Mouse (Mus musculus) stomach, postnatal 0 days (tissue): ENCODE measurements around the gene Rbms3.

ENCODE experiments used
- CTCF ChIP-seq: IDR thresholded peaks from 2 replicates; pipeline ENCODE4 v1.5.1; 2016; ENCODE audit warnings: antibody characterized with exemption, low read depth, mild to moderate bottlenecking, moderate library complexity
- EP300 ChIP-seq: optimal IDR thresholded peaks from 2 replicates; pipeline ENCODE3; 2016; ENCODE audit warnings: antibody characterized with exemption

DNA sequence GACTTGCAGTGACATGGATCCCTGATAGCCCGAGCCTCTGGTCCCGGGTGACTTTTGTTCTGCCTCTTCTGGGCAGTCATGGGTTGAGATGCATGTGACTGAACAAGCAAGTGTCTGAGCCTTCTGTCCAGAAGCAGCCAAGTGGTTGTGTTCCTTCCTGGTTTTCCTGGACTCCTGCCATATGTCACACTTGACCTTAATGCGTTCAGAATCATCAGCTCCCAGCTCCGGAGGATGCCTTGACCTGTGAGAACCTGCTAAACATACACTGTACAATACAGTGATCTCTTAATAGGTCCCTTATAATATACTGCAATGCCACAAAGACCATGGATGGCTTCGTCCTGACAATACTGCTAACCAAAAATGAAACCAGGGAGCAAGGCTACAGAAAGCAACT is 798.3 kb downstream of the Rbms3 start:
- TF ChIP-seq CTCF (no peak), EP300 (no peak)
